8 mouse cellular contexts compared by ENCODE assay signal in the genomic region with DNA sequence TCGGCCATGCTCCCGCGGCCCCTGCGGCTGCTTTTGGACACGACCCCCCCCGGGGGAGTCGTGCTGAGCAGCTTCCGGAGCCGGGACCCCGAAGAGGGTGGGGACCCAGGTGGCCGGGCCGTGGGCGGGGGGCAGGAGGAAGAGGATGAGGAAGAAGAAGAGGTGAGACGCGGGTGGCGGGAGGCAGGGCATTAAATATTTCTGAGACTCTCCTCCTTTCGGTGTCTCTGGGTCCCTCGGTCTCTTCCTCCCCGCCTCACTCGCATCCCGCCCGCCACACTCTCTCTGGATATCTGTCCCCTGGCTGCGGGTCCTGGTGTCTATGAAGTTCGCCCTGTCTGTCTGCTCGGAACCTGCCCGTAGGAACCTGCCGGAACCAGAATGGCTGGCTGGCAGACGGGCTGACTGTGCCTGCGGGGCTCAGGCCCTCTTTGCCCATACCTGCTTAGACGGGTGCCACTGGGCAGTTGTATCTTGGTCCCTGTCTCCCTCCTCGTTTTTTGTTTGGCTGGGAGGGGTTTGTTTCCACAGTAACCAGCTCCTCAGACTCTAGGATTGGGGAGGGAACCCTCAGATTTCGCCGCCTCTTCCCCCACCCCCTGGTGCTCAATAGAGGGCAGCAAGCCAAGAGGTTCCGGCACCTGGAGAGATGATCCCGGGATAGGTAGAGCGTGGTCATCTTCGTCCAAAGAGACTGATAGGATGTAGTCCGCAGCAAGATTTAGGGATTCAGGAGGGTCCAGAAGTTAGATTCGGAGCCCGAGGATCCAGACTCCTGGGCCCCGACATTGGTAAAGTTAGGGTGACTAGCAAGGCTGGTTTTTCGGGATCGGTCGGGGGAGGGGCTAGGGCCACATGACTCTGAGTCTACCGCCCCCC. TPM values are rescaled to one million over a fixed set of nuclear protein-coding genes. Genes with fewer than 3 reads are reported as not detected.
A peak's percentile ranks its signal among the peaks of the same experiment; 100 is the strongest.
DNase-seq lines count a peak whose midpoint lies in the region; ATAC-seq and TF ChIP-seq lines count a peak whose summit lies in the region.

No protein-coding gene starts in this region.

- H3K4me2 ChIP-seq in midbrain, postnatal 0 days (ENCODE audit: low read depth, low read length, poor library complexity, severe bottlenecking) = peak overlapping the region; percentile 99

- 2% methylated on average over 44 of the region's 45 CpGs for WGBS in liver, adult 2 months
- WGBS in midbrain, postnatal 0 days = 2% methylated on average over 39 of the region's 45 CpGs

- peak overlapping the region; percentile 68 for H3K4me3 ChIP-seq in liver, adult 2 months (ENCODE audit: insufficient read depth, low read depth, low read length)
- H3K4me3 ChIP-seq in midbrain, postnatal 0 days (ENCODE audit: low read depth, low read length) = peak overlapping the region; percentile 89

- 0 out of 2 replicates have a peak, but pooled peaks have one; percentile 5 for ATAC-seq in midbrain, postnatal 0 days (ENCODE audit: low FRiP score)

- no peaks in the 10 kb centered on the region for H3K27me3 ChIP-seq in liver, adult 2 months (ENCODE audit: control insufficient read depth, insufficient read depth, low read length)
- H3K27me3 ChIP-seq in midbrain, postnatal 0 days (ENCODE audit: insufficient read depth, low read length) = no peaks in the 10 kb centered on the region

- no peak for TF ChIP-seq CTCF in liver, adult 2 months (IDR thresholded peaks at IDR 0.05; ENCODE audit: low read depth, low read length)
- TF ChIP-seq CTCF in midbrain, postnatal 0 days (IDR thresholded peaks at IDR 0.05) = 0 out of 2 replicates have a peak, but pooled peaks have one; percentile 11

- H3K36me3 ChIP-seq in liver, adult 2 months (ENCODE audit: control insufficient read depth, insufficient read depth, low read length) = 0 out of 2 replicates have a peak, but pooled peaks cover 2% of the 10 kb centered on the region
- peaks cover 13% of the 10 kb centered on the region for H3K36me3 ChIP-seq in midbrain, postnatal 0 days (ENCODE audit: insufficient read depth, low read length)

- TF ChIP-seq POLR2A in liver, adult 2 months (IDR thresholded peaks at IDR 0.05; ENCODE audit: extremely low read depth, insufficient read depth, low read length) = no peak

- DNase-seq in right cerebral cortex, adult 18-20 months = peak; percentile 74
- no peak for DNase-seq in right cerebral cortex, postnatal 4 days
- peak; percentile 83 for DNase-seq in cerebellum, adult 9-10 months
- DNase-seq in heart, adult 18-20 months = peak; percentile 75 to 79
- peak; percentile 79 for DNase-seq in kidney, adult 11 months
- peak; percentile 87 for DNase-seq in liver, adult 2 months (ENCODE audit: extremely low read depth, low read depth, low spot score)
- DNase-seq in midbrain, postnatal 0 days (ENCODE audit: low spot score) = peak; percentile 48
- DNase-seq in thymus, postnatal 0 days (ENCODE audit: low spot score) = peak; percentile 54

- H3K9ac ChIP-seq in liver, adult 2 months (ENCODE audit: low read depth, low read length) = peak overlapping the region; percentile 76
- peak overlapping the region; percentile 85 for H3K9ac ChIP-seq in midbrain, postnatal 0 days (replicated peaks; ENCODE audit: low read length, poor library complexity, severe bottlenecking)

- H3K27ac ChIP-seq in liver, adult 2 months (replicated peaks; ENCODE audit: insufficient read depth, low read depth, low read length) = peak overlapping the region; percentile 53; the same call in 1 of the 2 replicates
- H3K27ac ChIP-seq in midbrain, postnatal 0 days (ENCODE audit: low read depth, low read length) = peak overlapping the region; percentile 89

- H3K4me1 ChIP-seq in liver, adult 2 months (ENCODE audit: control insufficient read depth, insufficient read depth, low read length) = peaks cover 3% of the 10 kb centered on the region
- H3K4me1 ChIP-seq in midbrain, postnatal 0 days (ENCODE audit: insufficient read depth, low read length) = 0 out of 2 replicates have a peak, but pooled peaks cover 5% of the 10 kb centered on the region

- H3K79me2 ChIP-seq in liver, adult 2 months (ENCODE audit: control insufficient read depth, insufficient read depth, low read length) = 0 out of 2 replicates have a peak, but pooled peaks cover 6% of the 10 kb centered on the region

- no peaks in the 10 kb centered on the region for H3K9me3 ChIP-seq in midbrain, postnatal 0 days (ENCODE audit: low read length)

RNA-seq across cellular contexts. Expression of a gene that starts 1.2 kb away (rescaled TPM):
- total RNA-seq in heart, adult 18-20 months (2021) = 10 to 100 TPM; 30.9 to 31.8 TPM
- total RNA-seq in liver, adult 2 months (2014; rRNA removed) = 9.8 and 10.9 TPM in 2 replicates
- polyA plus RNA-seq in liver, adult 2 months (2012; rRNA removed) = 19.4 and 27.7 TPM in 2 replicates
- 81.8 and 83.0 TPM in 2 replicates for total RNA-seq in midbrain, postnatal 0 days (2014; rRNA removed)
- polyA plus RNA-seq in midbrain, postnatal 0 days (2015; fragmentation: Nextera tagmentation; extraction: Ambion mirVana) = 33.1 and 38.2 TPM in 2 replicates
- 37.5 and 42.3 TPM in 2 replicates for polyA plus RNA-seq in thymus, postnatal 0 days (2015; fragmentation: Nextera tagmentation; extraction: Ambion mirVana)

RNA-seq across cellular contexts. Expression of a gene that starts 9.6 kb away (rescaled TPM):
- 10 to 100 TPM; 69.9 to 76.1 TPM for total RNA-seq in heart, adult 18-20 months (2021)
- total RNA-seq in liver, adult 2 months (2014; rRNA removed) = 37.9 and 40.8 TPM in 2 replicates
- polyA plus RNA-seq in liver, adult 2 months (2012; rRNA removed) = 15.5 and 21.9 TPM in 2 replicates
- total RNA-seq in midbrain, postnatal 0 days (2014; rRNA removed) = 47.9 and 60.9 TPM in 2 replicates
- 170 and 185 TPM in 2 replicates for polyA plus RNA-seq in midbrain, postnatal 0 days (2015; fragmentation: Nextera tagmentation; extraction: Ambion mirVana)
- polyA plus RNA-seq in thymus, postnatal 0 days (2015; fragmentation: Nextera tagmentation; extraction: Ambion mirVana) = 218 and 225 TPM in 2 replicates

RNA-seq across cellular contexts. Expression of a gene that starts 9.9 kb away (rescaled TPM):
- 10 to 100 TPM; 10.3 to 10.9 TPM for total RNA-seq in heart, adult 18-20 months (2021)
- 9.3 and 11.3 TPM in 2 replicates for total RNA-seq in liver, adult 2 months (2014; rRNA removed)
- 13.2 and 16.4 TPM in 2 replicates for polyA plus RNA-seq in liver, adult 2 months (2012; rRNA removed)
- 14.3 and 15.7 TPM in 2 replicates for total RNA-seq in midbrain, postnatal 0 days (2014; rRNA removed)
- 14.6 and 17.3 TPM in 2 replicates for polyA plus RNA-seq in midbrain, postnatal 0 days (2015; fragmentation: Nextera tagmentation; extraction: Ambion mirVana)
- 20.6 and 25.5 TPM in 2 replicates for polyA plus RNA-seq in thymus, postnatal 0 days (2015; fragmentation: Nextera tagmentation; extraction: Ambion mirVana)

RNA-seq across cellular contexts. Expression of a gene that starts 14.8 kb away (rescaled TPM):
- total RNA-seq in heart, adult 18-20 months (2021) = 10 to 100 TPM; 15.6 to 16.6 TPM
- total RNA-seq in liver, adult 2 months (2014; rRNA removed) = 11.1 and 12.7 TPM in 2 replicates
- 23.9 and 30.2 TPM in 2 replicates for polyA plus RNA-seq in liver, adult 2 months (2012; rRNA removed)
- 44.3 and 50.9 TPM in 2 replicates for total RNA-seq in midbrain, postnatal 0 days (2014; rRNA removed)
- polyA plus RNA-seq in midbrain, postnatal 0 days (2015; fragmentation: Nextera tagmentation; extraction: Ambion mirVana) = 18.5 and 18.6 TPM in 2 replicates
- 13.8 and 14.9 TPM in 2 replicates for polyA plus RNA-seq in thymus, postnatal 0 days (2015; fragmentation: Nextera tagmentation; extraction: Ambion mirVana)

RNA-seq across cellular contexts. Expression of a gene that starts 14.8 kb away (rescaled TPM):
- total RNA-seq in heart, adult 18-20 months (2021) = 100 to 1,000 TPM; 111 to 115 TPM
- 47.2 and 58.5 TPM in 2 replicates for total RNA-seq in liver, adult 2 months (2014; rRNA removed)
- polyA plus RNA-seq in liver, adult 2 months (2012; rRNA removed) = 95.4 and 105 TPM in 2 replicates
- total RNA-seq in midbrain, postnatal 0 days (2014; rRNA removed) = 41.4 and 44.4 TPM in 2 replicates
- 29.0 and 29.1 TPM in 2 replicates for polyA plus RNA-seq in midbrain, postnatal 0 days (2015; fragmentation: Nextera tagmentation; extraction: Ambion mirVana)
- polyA plus RNA-seq in thymus, postnatal 0 days (2015; fragmentation: Nextera tagmentation; extraction: Ambion mirVana) = 131 and 140 TPM in 2 replicates
